Mouse (Mus musculus) small intestine, adult 2 months (tissue): ENCODE measurements around the gene Gnaq.

ENCODE experiments used
- CTCF ChIP-seq: fragments of 200-500 bp; IDR thresholded peaks from 2 replicates; pipeline ENCODE4 v1.5.1; 2012; ENCODE audit warnings: low read depth, mild to moderate bottlenecking, control low read depth, inconsistent platforms, low read length, moderate library complexity, mixed read lengths; ENCODE audit not compliant: insufficient replicate concordance, insufficient read length; ENCODE audit errors: extremely low read depth
- POLR2A ChIP-seq: fragments of 200-500 bp; IDR thresholded peaks from 2 replicates; pipeline ENCODE4 v1.6.1; 2012; ENCODE audit warnings: low read depth, mild to moderate bottlenecking, control low read depth, inconsistent platforms, low read length, moderate library complexity

DNA sequence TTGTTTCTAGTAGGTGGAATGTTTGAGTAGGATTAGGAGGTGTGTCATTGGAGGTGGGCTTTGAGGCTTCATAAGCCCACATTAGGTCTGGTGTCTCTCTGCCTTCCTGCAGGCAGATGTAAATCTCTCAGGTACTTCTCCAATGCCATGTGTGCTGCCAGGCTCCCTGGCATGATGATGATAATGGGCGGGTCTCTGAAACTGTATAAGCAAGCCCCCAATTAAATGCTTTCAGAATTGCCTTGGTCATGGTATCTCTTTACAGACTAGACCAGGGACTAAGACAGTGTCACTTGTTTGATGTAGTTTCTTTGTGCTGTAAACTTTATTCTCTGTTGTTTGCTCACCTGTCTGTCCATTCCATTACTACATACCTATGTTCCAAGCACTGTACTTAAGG is 104.4 kb downstream of the Gnaq start:
- TF ChIP-seq CTCF (no peak), POLR2A (no peak)
